Mouse (Mus musculus) left cerebral cortex, adult 18-20 months (tissue): ENCODE results near the gene Bmp2. TPM values are rescaled to one million over a fixed set of nuclear protein-coding genes. Genes with fewer than 3 reads are reported as not detected.

ENCODE experiments used
- DNase-seq, 2 experiments: peaks; one replicate each; pipeline ENCODE4 v3.0.0; 2021 to 2022; ENCODE audit warnings: low spot score in 2 of 2, mixed read lengths in 1 of 2
- microRNA-seq, 2 experiments: library from miRNA; unstranded; fragments of <30 nt; microRNA quantifications; one replicate each; pipeline ENCODE4 v1.2.0; 2021
- total RNA-seq, 2 experiments: library from RNA; stranded (reverse); gene quantifications; 2 replicates each; pipeline ENCODE4 v1.2.3; 2021

Gene Bmp2
- total RNA-seq, 2 experiments from 2014 or later = 2.2 to 3.2 TPM

- no peak for DNase-seq
Observed at GRCm38 (mm10) chr2:133564248-133564886, 12.4 kb downstream of the Bmp2 start.

- no peak for DNase-seq
Observed at GRCm38 (mm10) chr2:133565424-133565823, 13.5 kb downstream of the Bmp2 start.

- no peak for DNase-seq
Observed at GRCm38 (mm10) chr2:133565995-133566710, 14.2 kb downstream of the Bmp2 start.

- DNase-seq = no peak
Observed at GRCm38 (mm10) chr2:133591562-133592255, 39.8 kb downstream of the Bmp2 start.

Small RNA genes lying within 50 kb of the gene (microRNA-seq; reads per million reads assigned to microRNA genes)
- 0 reads per million in 2 experiments for gene Mir3090
